Mouse (Mus musculus): ENCODE measurements at regions not wholly inside any gene's neighbourhood (a gene's known extent, or its start where the extent isn't known, plus 50 kb on each side); places are given as distances from the start of the nearest gene placed in this dataset.
A peak's percentile ranks its signal among the peaks of the same experiment; 100 is the strongest.

GRCm38 (mm10) chr9:59198221-59198875, 93.0 kb upstream of the Adpgk start:
- peak; percentile 62 for ATAC-seq (ENCODE audit: insufficient read depth, low FRiP score)
- Histone ChIP-seq H3K27ac (ENCODE audit: low read length) (no peak overlapping the region), H3K9me3 (replicated peaks; ENCODE audit: control insufficient read depth, low read length) (no peaks in the 10 kb centered on the region), H3K4me3 (replicated peaks; ENCODE audit: low read length) (no peak overlapping the region), H3K4me1 (ENCODE audit: control insufficient read depth, insufficient read depth, low read length) (peaks cover 8% of the 10 kb centered on the region; the same call in 1 of the 2 replicates), H3K27me3 (ENCODE audit: control insufficient read depth, insufficient read depth, low read length) (no peaks in the 10 kb centered on the region), H3K9ac (ENCODE audit: low read length) (no peak overlapping the region), H3K36me3 (ENCODE audit: control insufficient read depth, insufficient read depth, low read length) (no peaks in the 10 kb centered on the region), H3K4me2 (ENCODE audit: low read depth, low read length) (no peak overlapping the region)
- 25% methylated on average over 6 of the region's 6 CpGs for WGBS

DNA sequence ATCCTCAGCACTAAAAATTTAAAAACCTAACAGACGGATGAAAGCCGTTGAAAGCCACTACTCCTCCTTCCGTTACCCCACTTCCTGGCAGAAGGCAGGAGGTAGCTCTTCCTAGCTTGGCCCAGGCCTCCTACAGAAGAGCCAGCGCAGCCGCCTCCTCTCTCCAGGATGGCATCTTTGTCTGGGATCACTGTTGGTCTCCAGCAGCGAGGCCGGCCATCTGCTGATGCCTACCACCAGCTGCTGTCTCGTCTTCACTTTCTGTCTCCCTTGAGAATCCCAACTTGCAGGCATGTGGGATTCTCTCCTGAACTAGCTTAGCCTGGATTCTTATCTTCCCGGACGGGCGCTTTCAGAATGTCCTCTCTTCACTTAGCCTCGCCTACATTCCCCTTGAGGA, 93.9 kb upstream of the Adpgk start:
- Histone ChIP-seq H3K4me1 (ENCODE audit: control insufficient read depth, insufficient read depth, low read length) (peaks cover 8% of the 10 kb centered on the region; the same call in 1 of the 2 replicates), H3K27me3 (ENCODE audit: control insufficient read depth, insufficient read depth, low read length) (no peaks in the 10 kb centered on the region), H3K36me3 (ENCODE audit: control insufficient read depth, insufficient read depth, low read length) (no peaks in the 10 kb centered on the region), H3K9me3 (replicated peaks; ENCODE audit: control insufficient read depth, low read length) (no peaks in the 10 kb centered on the region), H3K9ac (ENCODE audit: low read length) (no peak overlapping the region), H3K4me3 (replicated peaks; ENCODE audit: low read length) (no peak overlapping the region), H3K27ac (ENCODE audit: low read length) (no peak overlapping the region), H3K4me2 (ENCODE audit: low read depth, low read length) (no peak overlapping the region)
- no peak for ATAC-seq (ENCODE audit: insufficient read depth, low FRiP score)
- WGBS: 78% methylated on average over 12 of the region's 12 CpGs

- no peaks in the 10 kb centered on the region for H3K27me3 ChIP-seq (ENCODE audit: control insufficient read depth, insufficient read depth, low read length)
- WGBS: 86% methylated on average over 11 of the region's 11 CpGs
- peaks cover 14% of the 10 kb centered on the region for H3K4me1 ChIP-seq (ENCODE audit: control insufficient read depth, insufficient read depth, low read length)
These were observed 97.4 kb upstream of the Adpgk start for GRCm38 (mm10) chr9:59193971-59194370.

GRCm38 (mm10) chr9:59189141-59189540, 102.2 kb upstream of the Adpgk start:
- 0 out of 2 replicates have a peak overlapping the region, but pooled peaks have one; percentile 15 for H3K27ac ChIP-seq (ENCODE audit: low read length)
- no peaks in the 10 kb centered on the region for H3K27me3 ChIP-seq (ENCODE audit: control insufficient read depth, insufficient read depth, low read length)
- peak overlapping the region; percentile 30 for H3K4me2 ChIP-seq (ENCODE audit: low read depth, low read length)
- H3K4me3 ChIP-seq (replicated peaks; ENCODE audit: low read length): no peak overlapping the region
- no peaks in the 10 kb centered on the region for H3K9me3 ChIP-seq (replicated peaks; ENCODE audit: control insufficient read depth, low read length)
- peaks cover 16% of the 10 kb centered on the region for H3K4me1 ChIP-seq (ENCODE audit: control insufficient read depth, insufficient read depth, low read length)
- ATAC-seq (ENCODE audit: insufficient read depth, low FRiP score): peak; percentile 58; the same call in 1 of the 2 replicates
- no peak overlapping the region for H3K9ac ChIP-seq (ENCODE audit: low read length)
- H3K36me3 ChIP-seq (ENCODE audit: control insufficient read depth, insufficient read depth, low read length): no peaks in the 10 kb centered on the region
- WGBS: 16% methylated on average over 9 of the region's 9 CpGs

More at GRCm38 (mm10) chr9:59193971-59194370, 97.4 kb upstream of the Adpgk start:
- H3K4me2 ChIP-seq (ENCODE audit: low read depth, low read length): no peak overlapping the region
- ATAC-seq (ENCODE audit: insufficient read depth, low FRiP score): no peak
- no peaks in the 10 kb centered on the region for H3K36me3 ChIP-seq (ENCODE audit: control insufficient read depth, insufficient read depth, low read length)
- H3K9ac ChIP-seq (ENCODE audit: low read length): no peak overlapping the region
- no peak overlapping the region for H3K27ac ChIP-seq (ENCODE audit: low read length)
- no peaks in the 10 kb centered on the region for H3K9me3 ChIP-seq (replicated peaks; ENCODE audit: control insufficient read depth, low read length)
- no peak overlapping the region for H3K4me3 ChIP-seq (replicated peaks; ENCODE audit: low read length)

- WGBS: 69% methylated on average over 4 of the region's 4 CpGs
- peaks cover 16% of the 10 kb centered on the region for H3K4me1 ChIP-seq (ENCODE audit: control insufficient read depth, insufficient read depth, low read length)
- H3K4me3 ChIP-seq (replicated peaks; ENCODE audit: low read length): no peak overlapping the region
- no peak overlapping the region for H3K4me2 ChIP-seq (ENCODE audit: low read depth, low read length)
- no peak overlapping the region for H3K27ac ChIP-seq (ENCODE audit: low read length)
- no peak for ATAC-seq (ENCODE audit: insufficient read depth, low FRiP score)
- H3K36me3 ChIP-seq (ENCODE audit: control insufficient read depth, insufficient read depth, low read length): no peaks in the 10 kb centered on the region
- no peaks in the 10 kb centered on the region for H3K27me3 ChIP-seq (ENCODE audit: control insufficient read depth, insufficient read depth, low read length)
- H3K9me3 ChIP-seq (replicated peaks; ENCODE audit: control insufficient read depth, low read length): no peaks in the 10 kb centered on the region
- no peak overlapping the region for H3K9ac ChIP-seq (ENCODE audit: low read length)
These were observed 102.9 kb upstream of the Adpgk start for GRCm38 (mm10) chr9:59188411-59188810.

- H3K4me1 ChIP-seq (ENCODE audit: control insufficient read depth, insufficient read depth, low read length): peaks cover 28% of the 10 kb centered on the region
- H3K27me3 ChIP-seq (ENCODE audit: control insufficient read depth, insufficient read depth, low read length): no peaks in the 10 kb centered on the region
- no peak for ATAC-seq (ENCODE audit: insufficient read depth, low FRiP score)
- H3K9me3 ChIP-seq (replicated peaks; ENCODE audit: control insufficient read depth, low read length): no peaks in the 10 kb centered on the region
- H3K36me3 ChIP-seq (ENCODE audit: control insufficient read depth, insufficient read depth, low read length): no peaks in the 10 kb centered on the region
- H3K4me2 ChIP-seq (ENCODE audit: low read depth, low read length): no peak overlapping the region
- H3K9ac ChIP-seq (ENCODE audit: low read length): no peak overlapping the region
- H3K27ac ChIP-seq (ENCODE audit: low read length): no peak overlapping the region
- WGBS: 78% methylated on average over 4 of the region's 4 CpGs
- no peak overlapping the region for H3K4me3 ChIP-seq (replicated peaks; ENCODE audit: low read length)
These were observed 105.0 kb upstream of the Adpgk start for GRCm38 (mm10) chr9:59186326-59186725.

DNA sequence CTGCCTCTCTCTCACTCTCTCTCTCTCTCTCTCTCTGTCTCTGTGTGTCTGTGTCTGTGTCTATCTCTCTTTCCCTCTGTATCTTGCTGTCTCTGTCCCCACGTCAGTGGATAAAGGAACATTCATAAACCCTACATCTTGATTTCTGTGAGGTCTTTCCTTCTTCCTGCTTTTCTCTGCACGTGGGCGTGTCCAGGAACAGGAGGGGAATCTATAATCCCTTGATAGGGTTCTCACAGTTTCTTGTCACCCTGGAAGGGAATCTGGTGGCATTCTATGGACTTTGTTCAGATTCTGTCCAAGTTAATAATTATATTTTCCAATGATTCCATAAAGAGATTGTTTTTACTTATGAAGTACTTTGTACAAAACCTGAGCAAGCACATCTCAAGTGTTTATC, 107.3 kb upstream of the Adpgk start:
- 55% methylated on average over 3 of the region's 3 CpGs for WGBS
- no peak for ATAC-seq (ENCODE audit: insufficient read depth, low FRiP score)

GRCm38 (mm10) chr9:59182906-59183305, 108.5 kb upstream of the Adpgk start:
- H3K27me3 ChIP-seq (ENCODE audit: control insufficient read depth, insufficient read depth, low read length): no peaks in the 10 kb centered on the region
- H3K4me2 ChIP-seq (ENCODE audit: low read depth, low read length): no peak overlapping the region
- 45% methylated on average over 6 of the region's 6 CpGs for WGBS
- ATAC-seq (ENCODE audit: insufficient read depth, low FRiP score): no peak
- peak overlapping the region; percentile 57; the same call in 1 of the 2 replicates for H3K27ac ChIP-seq (ENCODE audit: low read length)
- H3K4me3 ChIP-seq (replicated peaks; ENCODE audit: low read length): no peak overlapping the region
- no peaks in the 10 kb centered on the region for H3K9me3 ChIP-seq (replicated peaks; ENCODE audit: control insufficient read depth, low read length)
- H3K4me1 ChIP-seq (ENCODE audit: control insufficient read depth, insufficient read depth, low read length): peaks cover 15% of the 10 kb centered on the region
- H3K36me3 ChIP-seq (ENCODE audit: control insufficient read depth, insufficient read depth, low read length): no peaks in the 10 kb centered on the region
- no peak overlapping the region for H3K9ac ChIP-seq (ENCODE audit: low read length)

More for the DNA sequence above, 107.3 kb upstream of the Adpgk start:
- Histone ChIP-seq H3K27ac (ENCODE audit: low read length) (no peak overlapping the region), H3K4me3 (replicated peaks; ENCODE audit: low read length) (no peak overlapping the region), H3K9me3 (replicated peaks; ENCODE audit: control insufficient read depth, low read length) (no peaks in the 10 kb centered on the region), H3K4me1 (ENCODE audit: control insufficient read depth, insufficient read depth, low read length) (peaks cover 19% of the 10 kb centered on the region), H3K4me2 (ENCODE audit: low read depth, low read length) (no peak overlapping the region), H3K36me3 (ENCODE audit: control insufficient read depth, insufficient read depth, low read length) (no peaks in the 10 kb centered on the region), H3K27me3 (ENCODE audit: control insufficient read depth, insufficient read depth, low read length) (no peaks in the 10 kb centered on the region), H3K9ac (ENCODE audit: low read length) (no peak overlapping the region)

- Histone ChIP-seq H3K36me3 (ENCODE audit: control insufficient read depth, insufficient read depth, low read length) (no peaks in the 10 kb centered on the region), H3K9ac (ENCODE audit: low read length) (no peak overlapping the region), H3K27me3 (ENCODE audit: control insufficient read depth, insufficient read depth, low read length) (no peaks in the 10 kb centered on the region), H3K4me3 (replicated peaks; ENCODE audit: low read length) (no peak overlapping the region), H3K4me1 (ENCODE audit: control insufficient read depth, insufficient read depth, low read length) (peaks cover 12% of the 10 kb centered on the region), H3K27ac (ENCODE audit: low read length) (peak overlapping the region; percentile 57; the same call in 1 of the 2 replicates), H3K9me3 (replicated peaks; ENCODE audit: control insufficient read depth, low read length) (no peaks in the 10 kb centered on the region), H3K4me2 (ENCODE audit: low read depth, low read length) (no peak overlapping the region)
- 39% methylated on average over 8 of the region's 8 CpGs for WGBS
- 0 out of 2 replicates have a peak, but pooled peaks have one; percentile 50 for ATAC-seq (ENCODE audit: insufficient read depth, low FRiP score)
These were observed 108.9 kb upstream of the Adpgk start for GRCm38 (mm10) chr9:59182490-59182889.
